Mouse (Mus musculus) heart, adult 10 weeks (tissue): ENCODE measurements around the gene Casp3. TPM values are rescaled to one million over a fixed set of nuclear protein-coding genes. Genes with fewer than 3 reads are reported as not detected.

Experiments
- polyA plus RNA-seq: library from polyadenylated mRNA; stranded (reverse); fragments of 350-450 nt; fragmentation: Illumina TruSeq; extraction: RNeasy Lipid Tissue Mini Kit (QIAGEN cat#74804); gene quantifications from one replicate; pipeline ENCODE4 v1.2.3, GENCODE M21; 2014; ENCODE audit warnings: low read depth, low replicate concordance

Gene Casp3
- polyA plus RNA-seq, result 3.1 TPM

DNA sequence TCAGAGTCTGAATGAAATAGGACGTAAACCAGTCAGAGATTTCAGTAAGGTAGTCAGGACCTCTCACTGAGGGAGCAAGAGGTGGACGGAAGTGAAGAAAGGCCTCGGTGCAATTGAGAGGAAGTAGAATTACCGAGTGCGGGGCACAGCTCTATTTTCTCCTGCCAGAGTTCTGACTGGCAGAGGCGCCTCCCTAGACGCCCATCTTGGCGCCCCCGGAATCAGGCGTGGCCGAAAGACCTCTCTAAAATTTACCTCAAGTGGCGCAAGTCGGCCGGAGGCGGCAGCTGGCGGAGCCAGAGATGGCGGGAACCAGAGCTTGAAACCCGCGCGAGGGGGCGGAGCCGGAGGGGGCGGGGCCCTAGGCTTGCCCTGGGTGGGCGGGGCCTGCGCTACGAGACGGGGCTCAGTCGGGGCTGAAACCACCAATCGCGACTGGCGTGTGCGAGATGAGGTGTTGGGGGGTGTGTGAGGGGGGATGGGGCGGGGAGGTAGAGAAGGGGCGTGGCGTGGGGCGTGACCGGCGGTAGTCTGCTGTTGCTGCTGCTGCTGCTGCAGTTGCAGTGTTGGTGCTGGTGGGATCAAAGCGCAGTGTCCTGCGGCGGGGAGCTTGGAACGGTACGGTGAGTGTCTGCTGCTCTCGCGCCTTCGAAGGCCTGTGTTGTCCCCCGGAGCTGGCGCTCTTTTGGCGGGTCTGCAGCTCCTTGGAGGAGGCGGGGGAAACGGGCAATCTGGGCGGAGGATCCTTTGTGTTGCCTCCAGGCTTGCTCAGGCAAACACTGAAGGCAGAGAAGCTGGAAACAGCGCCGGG, at the start of gene Casp3, which contains the start of gene Primpol:
Gene Casp3, plus strand, starts transcription at position 413 of the 811 bp plus-strand sequence.
Gene Primpol, minus strand, starts transcription at position 334 of the 811 bp plus-strand sequence.

Other genes with a start within 250 kb of the Casp3 start
- 537 TPM for gene Acsl1, start 146.3 kb upstream of the Casp3 start, polyA plus RNA-seq
- gene Cenpu, start 65.3 kb upstream of the Casp3 start, polyA plus RNA-seq, result 1.8 TPM
- 1.8 TPM for gene Primpol, start 79 bp upstream of the Casp3 start, polyA plus RNA-seq
- gene Irf2, start 122.4 kb downstream of the Casp3 start, polyA plus RNA-seq, result 18.1 TPM